Mouse (Mus musculus) granulocyte monocyte progenitor cell, adult 5-6 weeks (primary cell): ENCODE results near the gene Tnfrsf12a. TPM values are rescaled to one million over a fixed set of nuclear protein-coding genes. Genes with fewer than 3 reads are reported as not detected.
A peak's percentile ranks its signal among the peaks of the same experiment; 100 is the strongest.

Experiments used
- ATAC-seq: replicated peaks from 2 replicates; pipeline ENCODE4 v1.8.0; 2016; ENCODE audit warnings: mild to moderate bottlenecking, moderate TSS enrichment, inconsistent platforms; ENCODE audit not compliant: poor library complexity, severe bottlenecking
- total RNA-seq, 2 experiments: library from RNA; stranded (forward) in 1 of 2; stranded (reverse) in 1 of 2; fragments of 200-712, 200-1000 nt in 1 of 2; fragments of >200 nt in 1 of 2; fragmentation: Nextera tagmentation in 1 of 2; gene quantifications; 2 replicates each; pipeline ENCODE4 v1.2.3; 2014 to 2017

The Tnfrsf12a gene
- total RNA-seq, 2 experiments from 2014 or later = 7.7 to 7.8 TPM

DNA sequence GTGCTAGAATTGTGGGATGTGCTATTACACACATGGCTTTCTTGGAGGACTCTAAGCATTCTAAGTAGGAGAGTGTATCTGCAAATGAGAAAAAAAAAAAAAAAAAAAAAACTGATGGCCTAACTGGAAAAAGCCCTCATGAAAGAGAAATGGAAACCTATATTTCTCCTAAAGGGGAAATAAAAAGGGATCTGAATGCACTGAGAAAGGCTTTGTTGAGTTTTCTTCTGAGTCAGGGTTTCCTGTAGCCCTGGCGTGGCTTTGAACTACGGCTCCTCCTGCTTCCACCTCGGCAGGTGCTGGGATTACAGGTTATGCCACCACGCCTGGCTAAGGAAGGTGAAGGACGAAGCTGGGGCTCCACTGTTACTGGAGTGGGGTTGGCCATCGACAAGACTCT is 23.3 kb downstream of the Tnfrsf12a start:
- ATAC-seq = peak; percentile 55

DNA sequence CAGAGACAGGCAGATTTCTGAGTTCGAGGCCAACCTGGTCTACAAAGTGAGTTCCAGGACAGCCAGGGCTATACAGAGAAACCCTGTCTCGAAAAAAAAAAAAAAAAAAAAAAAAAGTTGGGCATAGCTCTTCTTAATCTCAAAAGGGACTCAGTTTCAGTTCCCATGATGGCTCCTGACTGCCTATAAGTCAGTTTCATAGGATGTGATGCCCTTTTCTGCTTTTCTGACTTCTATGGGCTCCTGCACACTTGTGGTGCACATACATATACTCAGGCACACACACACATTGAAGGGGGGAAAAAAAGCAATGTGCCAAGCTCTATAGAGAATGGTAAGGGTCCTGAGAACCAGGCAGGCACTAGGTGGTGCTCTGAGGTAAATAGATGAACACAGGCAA is 23.9 kb downstream of the Tnfrsf12a start:
- peak; percentile 52 for ATAC-seq

DNA sequence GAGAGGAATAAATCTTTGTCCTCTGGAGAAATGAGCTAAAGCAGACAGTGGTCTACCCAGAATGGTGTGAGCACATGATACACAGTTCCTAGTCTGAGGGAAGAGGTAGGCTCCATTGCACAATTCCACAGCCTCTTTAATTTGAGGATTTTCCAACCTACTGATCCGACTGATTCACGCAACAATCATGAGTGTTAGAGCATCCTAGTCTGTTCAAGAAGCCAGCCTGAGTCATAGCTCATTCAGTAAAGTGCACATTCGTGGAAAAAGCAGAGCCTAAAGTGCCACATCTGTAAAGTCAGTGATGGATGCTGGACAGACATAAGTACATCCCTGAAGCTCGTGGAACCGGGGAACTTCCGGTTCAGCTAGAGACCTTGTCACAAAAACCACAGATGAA is 25.9 kb downstream of the Tnfrsf12a start:
- 0 out of 2 replicates have a peak, but pooled peaks have one; percentile 18 for ATAC-seq

DNA sequence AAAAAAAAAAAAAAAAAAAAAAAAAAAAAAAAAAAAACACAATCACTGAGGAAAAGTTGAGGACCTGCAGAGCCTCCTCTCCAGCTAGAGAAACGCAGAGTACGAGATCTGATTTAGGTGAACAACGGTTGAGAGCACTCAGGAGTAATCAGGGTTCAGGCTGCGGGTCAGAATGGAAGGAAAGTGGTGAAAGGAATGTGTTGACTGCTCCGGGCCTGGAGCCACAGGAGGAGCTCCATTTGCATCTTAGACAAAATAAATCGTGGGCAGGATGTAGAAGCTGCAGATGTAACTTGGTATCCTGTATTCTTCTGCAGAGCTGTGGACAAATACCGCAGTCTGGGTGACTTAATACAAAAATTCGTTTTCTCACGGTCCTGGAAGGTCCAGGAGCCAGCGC is 31.4 kb downstream of the Tnfrsf12a start:
- ATAC-seq = no peak

DNA sequence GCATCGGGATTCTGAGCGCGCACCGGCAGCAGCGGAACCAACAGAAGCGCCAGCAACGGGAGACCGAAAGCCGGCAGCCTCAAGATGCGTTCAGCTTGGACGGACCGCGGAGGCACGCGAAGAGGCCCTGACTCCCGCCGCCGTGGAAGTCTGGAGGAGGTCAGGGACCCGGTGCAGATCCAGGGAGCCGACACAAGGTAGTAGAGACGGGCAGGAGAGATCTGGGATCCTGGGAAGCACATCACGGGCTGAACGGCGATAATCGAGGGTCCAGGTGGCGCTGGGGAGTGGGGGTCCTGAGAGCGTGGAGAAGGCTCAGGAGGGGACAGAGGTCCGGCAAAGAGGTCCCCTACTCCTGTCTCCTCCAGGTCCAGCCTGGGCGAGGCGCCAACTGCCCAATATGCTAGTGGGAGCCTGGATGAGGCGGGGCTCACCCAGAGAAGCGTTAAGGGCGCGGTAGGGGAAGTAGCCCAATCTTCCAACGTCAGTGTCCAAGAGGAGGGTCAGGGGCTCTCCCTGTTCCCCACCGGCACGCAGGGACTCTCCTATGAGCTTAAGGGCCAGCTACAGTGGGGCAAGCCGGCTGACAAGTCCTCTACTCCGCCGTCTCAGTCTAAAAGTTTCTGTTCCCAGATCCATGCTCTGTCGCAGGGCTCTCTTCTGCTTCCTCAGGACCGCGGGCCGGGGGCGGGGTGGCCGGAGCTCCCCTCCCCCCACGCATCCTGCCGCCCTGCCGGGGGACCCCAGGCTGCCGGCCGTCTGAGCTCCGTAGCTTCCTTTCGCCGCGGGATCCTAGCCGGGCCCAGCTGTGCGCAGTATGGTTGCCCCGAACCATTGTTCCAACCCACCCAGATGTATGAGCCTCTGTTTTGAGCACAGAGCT is 32.4 kb downstream of the Tnfrsf12a start, which contains the start of gene Mmp25:
TSS of gene Mmp25 (minus strand) at position 665 of the 883 bp plus-strand sequence.
- peak; percentile 84 for ATAC-seq

DNA sequence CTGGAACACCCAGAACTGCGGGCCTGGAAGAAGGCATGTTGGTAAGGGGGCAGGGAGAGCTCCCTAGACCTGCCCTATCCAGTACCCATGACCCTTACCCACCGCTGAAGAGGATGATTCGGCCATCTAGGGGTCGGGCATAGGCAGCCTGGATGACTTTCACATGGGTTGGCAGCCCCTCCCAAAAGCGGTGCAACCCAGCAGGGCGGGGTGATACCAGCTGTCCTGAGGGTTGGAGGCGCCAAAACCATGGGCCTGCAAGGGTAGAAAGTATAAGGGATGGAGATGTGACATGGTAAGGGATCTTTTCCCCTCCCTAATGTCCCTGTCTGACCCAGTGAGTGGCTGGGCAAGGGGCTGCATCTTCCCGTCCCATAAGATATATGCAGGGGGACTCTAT is 46.0 kb downstream of the Tnfrsf12a start:
- ATAC-seq = no peak

DNA sequence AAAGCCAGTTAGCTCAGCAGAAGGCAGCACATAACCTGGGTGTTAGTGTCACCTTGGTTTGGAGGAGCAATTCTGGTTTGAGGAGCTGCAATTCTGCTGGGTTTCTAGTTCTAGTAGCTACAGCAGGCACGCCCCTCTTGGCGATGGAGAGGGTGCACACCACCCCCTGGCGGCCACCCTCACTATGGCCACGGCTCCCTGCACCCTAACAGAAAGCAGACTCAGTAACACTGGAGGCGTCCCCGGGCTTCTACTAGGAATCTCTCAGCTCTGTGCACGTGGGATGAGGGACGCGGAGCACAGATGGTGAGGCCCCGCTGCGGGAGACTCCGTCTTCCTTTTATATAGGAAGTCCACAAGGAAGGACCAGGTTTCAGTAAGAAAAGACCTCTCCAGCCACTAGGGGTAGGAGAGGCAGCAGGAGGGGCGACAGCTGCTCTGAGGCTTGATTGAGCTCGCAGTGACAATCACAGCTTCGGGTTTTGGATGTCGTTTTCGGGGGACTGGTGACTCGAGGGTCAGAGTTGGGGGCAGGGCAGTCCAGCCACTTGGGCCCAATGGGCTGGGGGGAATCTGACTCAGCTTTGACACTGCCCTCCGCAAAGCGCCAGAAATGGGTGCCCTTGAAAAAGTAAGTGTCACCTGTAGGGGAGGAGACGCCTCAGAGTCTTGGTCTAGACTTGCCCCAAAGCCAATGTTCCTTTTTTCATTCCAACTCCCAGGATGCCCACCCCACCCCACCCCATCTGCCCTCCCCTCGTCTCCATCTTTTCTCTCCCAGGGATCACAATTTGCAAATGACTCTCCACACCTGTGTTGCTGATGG is 46.9 kb downstream of the Tnfrsf12a start:
- peak; percentile 94 for ATAC-seq

DNA sequence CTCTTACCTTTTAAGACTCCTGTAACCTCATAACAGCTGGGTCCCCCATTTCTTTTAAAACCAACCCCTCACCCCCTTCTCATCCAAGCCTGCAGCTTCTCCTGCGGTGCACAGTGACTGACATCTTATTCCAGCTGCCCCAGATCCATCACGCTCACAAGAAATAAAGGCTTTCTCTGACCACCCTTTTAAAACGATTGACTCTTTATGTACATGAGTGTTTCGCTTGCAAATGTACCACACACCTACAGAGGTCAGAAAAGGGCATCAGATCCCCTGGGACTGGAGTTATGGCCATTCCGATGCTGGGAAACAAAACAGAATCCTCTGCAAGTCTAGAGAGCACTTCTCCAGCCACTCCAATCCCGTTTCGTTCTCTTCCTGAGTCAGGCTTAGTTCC is 49.5 kb downstream of the Tnfrsf12a start:
- no peak for ATAC-seq

Other genes with a start within 250 kb of the Tnfrsf12a start
- gene Vmn2r117, start 197.8 kb downstream of the Tnfrsf12a start, total RNA-seq (2014; fragmentation: Nextera tagmentation) = not detected in 2 replicates
- gene Vmn2r117, start 197.8 kb downstream of the Tnfrsf12a start, total RNA-seq (2017) = not detected in 2 replicates
- gene Zfp213, start 113.2 kb downstream of the Tnfrsf12a start, total RNA-seq (2014; fragmentation: Nextera tagmentation) = 4.9 and 6.9 TPM in 2 replicates
- gene Zfp213, start 113.2 kb downstream of the Tnfrsf12a start, total RNA-seq (2017) = 9.7 and 10.7 TPM in 2 replicates
- gene Zfp13, start 78.0 kb downstream of the Tnfrsf12a start, total RNA-seq (2014; fragmentation: Nextera tagmentation) = 1.7 and 2.2 TPM in 2 replicates
- gene Zfp13, start 78.0 kb downstream of the Tnfrsf12a start, total RNA-seq (2017) = 0.46 and 0.56 TPM in 2 replicates
- gene Zscan10, start 76.6 kb downstream of the Tnfrsf12a start, total RNA-seq (2014; fragmentation: Nextera tagmentation) = not detected in 2 replicates
- gene Zscan10, start 76.6 kb downstream of the Tnfrsf12a start, total RNA-seq (2017) = not detected in 2 replicates
- gene Mmp25, start 32.2 kb downstream of the Tnfrsf12a start, total RNA-seq (2014; fragmentation: Nextera tagmentation) = not detected in 2 replicates
- gene Mmp25, start 32.2 kb downstream of the Tnfrsf12a start, total RNA-seq (2017) = 0.47 and 0.57 TPM in 2 replicates
- gene Bicdl2, start 17.0 kb downstream of the Tnfrsf12a start, total RNA-seq (2014; fragmentation: Nextera tagmentation) = not detected in 2 replicates
- gene Bicdl2, start 17.0 kb downstream of the Tnfrsf12a start, total RNA-seq (2017) = not detected in 2 replicates
- 48.9 and 51.5 TPM in 2 replicates for gene Hcfc1r1, start 3.9 kb downstream of the Tnfrsf12a start, total RNA-seq (2014; fragmentation: Nextera tagmentation)
- gene Hcfc1r1, start 3.9 kb downstream of the Tnfrsf12a start, total RNA-seq (2017) = 13.5 and 16.6 TPM in 2 replicates
- gene Thoc6, start 3.6 kb downstream of the Tnfrsf12a start, total RNA-seq (2014; fragmentation: Nextera tagmentation) = 49.8 and 50.2 TPM in 2 replicates
- gene Thoc6, start 3.6 kb downstream of the Tnfrsf12a start, total RNA-seq (2017) = 37.1 and 39.3 TPM in 2 replicates
- gene Cldn6, start 1.8 kb upstream of the Tnfrsf12a start, total RNA-seq (2014; fragmentation: Nextera tagmentation) = 0.67 TPM in 1 of 2 replicates, not detected in the other
- not detected in 2 replicates for gene Cldn6, start 1.8 kb upstream of the Tnfrsf12a start, total RNA-seq (2017)
- not detected in 2 replicates for gene Cldn9, start 6.6 kb upstream of the Tnfrsf12a start, total RNA-seq (2014; fragmentation: Nextera tagmentation)
- not detected in 2 replicates for gene Cldn9, start 6.6 kb upstream of the Tnfrsf12a start, total RNA-seq (2017)
- gene 1520401A03Rik, start 45.3 kb upstream of the Tnfrsf12a start, total RNA-seq (2014; fragmentation: Nextera tagmentation) = not detected in 2 replicates
- not detected in 2 replicates for gene 1520401A03Rik, start 45.3 kb upstream of the Tnfrsf12a start, total RNA-seq (2017)
- gene Pkmyt1, start 48.9 kb upstream of the Tnfrsf12a start, total RNA-seq (2014; fragmentation: Nextera tagmentation) = 63.7 and 86.7 TPM in 2 replicates
- 22.0 and 24.3 TPM in 2 replicates for gene Pkmyt1, start 48.9 kb upstream of the Tnfrsf12a start, total RNA-seq (2017)
- gene Paqr4, start 63.4 kb upstream of the Tnfrsf12a start, total RNA-seq (2014; fragmentation: Nextera tagmentation) = 0.69 and 2.4 TPM in 2 replicates
- gene Paqr4, start 63.4 kb upstream of the Tnfrsf12a start, total RNA-seq (2017) = 2.2 and 2.5 TPM in 2 replicates
- gene Kremen2, start 68.4 kb upstream of the Tnfrsf12a start, total RNA-seq (2014; fragmentation: Nextera tagmentation) = not detected in 2 replicates
- not detected in 2 replicates for gene Kremen2, start 68.4 kb upstream of the Tnfrsf12a start, total RNA-seq (2017)
- gene Flywch1, start 94.1 kb upstream of the Tnfrsf12a start, total RNA-seq (2014; fragmentation: Nextera tagmentation) = 10.3 and 17.5 TPM in 2 replicates
- 15.2 and 22.4 TPM in 2 replicates for gene Flywch1, start 94.1 kb upstream of the Tnfrsf12a start, total RNA-seq (2017)
- 0.80 and 7.2 TPM in 2 replicates for gene Flywch2, start 108.6 kb upstream of the Tnfrsf12a start, total RNA-seq (2014; fragmentation: Nextera tagmentation)
- gene Flywch2, start 108.6 kb upstream of the Tnfrsf12a start, total RNA-seq (2017) = 0.30 TPM in 1 of 2 replicates, not detected in the other
- 563 and 623 TPM in 2 replicates for gene Srrm2, start 113.1 kb upstream of the Tnfrsf12a start, total RNA-seq (2014; fragmentation: Nextera tagmentation)
- gene Srrm2, start 113.1 kb upstream of the Tnfrsf12a start, total RNA-seq (2017) = 126 TPM in 2 replicates
- 318 and 455 TPM in 2 replicates for gene Elob, start 151.7 kb upstream of the Tnfrsf12a start, total RNA-seq (2014; fragmentation: Nextera tagmentation)
- 124 and 129 TPM in 2 replicates for gene Elob, start 151.7 kb upstream of the Tnfrsf12a start, total RNA-seq (2017)
- not detected in 2 replicates for gene Prss33, start 158.6 kb upstream of the Tnfrsf12a start, total RNA-seq (2014; fragmentation: Nextera tagmentation)
- not detected in 2 replicates for gene Prss33, start 158.6 kb upstream of the Tnfrsf12a start, total RNA-seq (2017)
- not detected in 2 replicates for gene Prss32, start 166.4 kb upstream of the Tnfrsf12a start, total RNA-seq (2014; fragmentation: Nextera tagmentation)
- gene Prss32, start 166.4 kb upstream of the Tnfrsf12a start, total RNA-seq (2017) = not detected in 2 replicates
- gene Prss41, start 166.7 kb upstream of the Tnfrsf12a start, total RNA-seq (2014; fragmentation: Nextera tagmentation) = not detected in 2 replicates
- gene Prss41, start 166.7 kb upstream of the Tnfrsf12a start, total RNA-seq (2017) = not detected in 2 replicates
- not detected in 2 replicates for gene Prss21, start 190.6 kb upstream of the Tnfrsf12a start, total RNA-seq (2014; fragmentation: Nextera tagmentation)
- not detected in 2 replicates for gene Prss21, start 190.6 kb upstream of the Tnfrsf12a start, total RNA-seq (2017)
- gene Dcpp1, start 203.4 kb upstream of the Tnfrsf12a start, total RNA-seq (2014; fragmentation: Nextera tagmentation) = not detected in 2 replicates
- gene Dcpp1, start 203.4 kb upstream of the Tnfrsf12a start, total RNA-seq (2017) = not detected in 2 replicates
- not detected in 2 replicates for gene Dcpp2, start 203.4 kb upstream of the Tnfrsf12a start, total RNA-seq (2014; fragmentation: Nextera tagmentation)
- gene Dcpp2, start 203.4 kb upstream of the Tnfrsf12a start, total RNA-seq (2017) = not detected in 2 replicates
- not detected in 2 replicates for gene Dcpp3, start 240.0 kb upstream of the Tnfrsf12a start, total RNA-seq (2014; fragmentation: Nextera tagmentation)
- gene Dcpp3, start 240.0 kb upstream of the Tnfrsf12a start, total RNA-seq (2017) = not detected in 2 replicates